Mouse (Mus musculus) bone marrow macrophage, adult 2 months (primary cell): ENCODE results near the gene Ywhag. TPM values are rescaled to one million over a fixed set of nuclear protein-coding genes. Genes with fewer than 3 reads are reported as not detected.

Source experiments
- H3K27ac ChIP-seq: 2 replicates; pipeline ENCODE4 v1.5.1; 2012; ENCODE audit warnings: low read depth, low read length; ENCODE audit not compliant: insufficient read depth
- H3K4me1 ChIP-seq: 2 replicates; pipeline ENCODE4 v1.6.1; 2012; ENCODE audit warnings: low read length; ENCODE audit not compliant: control insufficient read depth, insufficient read depth
- H3K4me3 ChIP-seq: 2 replicates; pipeline ENCODE4 v1.5.1; 2012; ENCODE audit warnings: mild to moderate bottlenecking, low read length, moderate library complexity; ENCODE audit not compliant: insufficient read depth
- CTCF ChIP-seq: IDR thresholded peaks from 2 replicates; pipeline ENCODE4 v1.5.1; 2012; ENCODE audit warnings: low read depth, mild to moderate bottlenecking, low read length, moderate library complexity
- POLR2A ChIP-seq: IDR thresholded peaks from 2 replicates; pipeline ENCODE4 v1.6.1; 2012; ENCODE audit warnings: mild to moderate bottlenecking, low read depth, low read length, borderline replicate concordance
- polyA plus RNA-seq: library from polyadenylated mRNA; stranded (reverse); fragments of >200 nt; gene quantifications from 2 replicates; pipeline ENCODE4 v1.2.4, GENCODE M21; 2012; ENCODE audit not compliant: missing spikeins, insufficient read depth, insufficient read length

Ywhag gene
- polyA plus RNA-seq, 1 experiment, result 157 TPM

DNA sequence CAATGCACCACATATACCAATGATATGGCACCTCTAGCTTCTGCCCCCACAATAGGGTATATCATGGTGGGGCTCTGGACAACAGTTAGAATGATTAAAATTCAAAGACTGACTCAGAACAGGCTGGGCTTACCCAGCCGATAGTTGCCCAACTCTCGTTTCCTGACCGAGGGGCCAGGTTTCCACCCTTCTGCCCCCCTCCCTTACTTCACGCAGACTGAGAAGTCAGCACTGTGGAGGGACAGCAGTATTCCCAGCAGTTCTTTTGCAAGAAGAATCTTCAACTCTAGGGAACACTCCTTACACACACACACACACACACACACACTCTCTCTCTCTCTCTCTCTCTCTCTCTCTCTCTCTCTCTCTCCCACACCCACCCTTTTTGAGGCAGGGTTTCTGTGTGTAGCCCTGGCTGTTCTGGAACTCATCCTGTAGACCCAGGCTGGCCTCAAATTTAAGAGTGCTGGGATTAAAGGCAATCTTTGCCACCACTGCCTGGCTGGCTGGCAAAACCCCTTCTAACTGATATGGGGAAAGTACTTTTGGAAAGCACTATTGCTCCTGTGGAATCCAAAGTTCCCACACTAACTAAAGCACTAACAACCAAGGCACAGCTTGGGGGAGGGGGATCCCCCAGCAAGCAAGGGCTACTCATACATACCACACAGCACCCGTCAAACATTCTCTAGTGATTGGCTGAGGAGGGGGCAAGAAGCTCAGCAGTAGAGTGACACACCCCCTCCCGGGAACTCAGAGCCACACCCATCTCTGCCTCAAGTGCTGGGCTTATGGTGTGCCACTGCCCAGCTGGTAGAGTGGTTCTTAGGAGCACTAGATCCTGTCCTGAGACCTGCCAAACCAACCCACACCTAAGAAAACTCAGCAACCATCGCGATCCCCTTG, 28.8 kb downstream of the Ywhag start:
- TF ChIP-seq CTCF, result no peak
- no peak for TF ChIP-seq POLR2A
- peaks cover 53% of the 10 kb centered on the region for H3K4me1 ChIP-seq
- H3K27ac ChIP-seq, result peak overlapping the region; percentile 36
- no peak overlapping the region for H3K4me3 ChIP-seq

DNA sequence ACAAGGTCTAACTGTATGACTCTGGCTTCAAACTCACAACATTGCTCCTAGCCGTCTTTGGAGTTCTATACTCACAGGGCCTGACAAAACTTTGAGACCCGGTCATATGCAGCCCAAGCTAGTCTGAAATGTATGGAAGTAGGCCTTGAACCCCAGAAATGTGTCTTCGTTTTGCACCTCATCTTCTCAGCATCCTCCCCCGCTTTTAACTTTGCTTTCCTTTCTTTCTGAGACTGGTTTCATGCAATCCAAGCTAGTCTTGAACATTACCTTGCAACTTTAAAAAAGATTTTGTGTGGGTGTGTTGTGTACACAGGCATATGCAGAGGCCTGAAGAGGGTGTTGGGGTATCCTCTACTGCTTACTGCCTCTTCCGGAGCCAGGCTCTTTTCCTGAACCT, 30.2 kb downstream of the Ywhag start:
- no peak overlapping the region for H3K27ac ChIP-seq
- H3K4me1 ChIP-seq, result peaks cover 40% of the 10 kb centered on the region
- TF ChIP-seq CTCF (no peak), POLR2A (no peak)
- no peak overlapping the region for H3K4me3 ChIP-seq

DNA sequence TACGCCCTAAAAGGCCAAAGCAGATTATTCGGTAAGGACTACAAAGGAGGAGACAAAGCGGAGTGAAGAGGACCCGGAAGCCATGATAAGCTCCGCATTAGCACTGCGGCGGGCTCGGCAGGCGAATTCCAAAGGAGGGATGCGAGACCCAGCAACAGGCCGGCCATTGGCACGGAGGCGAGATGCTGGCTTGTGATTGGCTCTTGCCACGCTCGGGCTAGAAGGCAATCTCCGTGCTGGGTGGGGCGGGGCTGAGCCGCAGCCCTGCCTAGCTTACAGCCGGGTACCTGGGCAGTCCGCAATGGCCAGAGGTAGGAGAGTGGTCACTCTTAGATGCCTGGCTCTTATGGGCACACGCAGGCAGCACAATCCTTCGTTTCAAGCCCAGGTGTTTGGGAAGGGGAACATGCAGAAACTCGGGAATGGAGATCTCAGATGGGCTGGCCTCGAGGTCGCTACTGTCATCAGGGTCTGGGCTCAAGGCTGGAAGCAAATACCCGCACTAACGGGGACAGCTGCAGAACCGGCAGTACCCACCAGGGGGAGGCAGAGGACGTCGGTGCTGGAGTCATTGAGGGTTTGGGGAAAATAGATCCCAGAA, 30.8 kb downstream of the Ywhag start:
- peaks cover 35% of the 10 kb centered on the region for H3K4me1 ChIP-seq
- H3K4me3 ChIP-seq, result no peak overlapping the region
- H3K27ac ChIP-seq, result no peak overlapping the region
- TF ChIP-seq CTCF (peak; percentile 84), POLR2A (no peak)

DNA sequence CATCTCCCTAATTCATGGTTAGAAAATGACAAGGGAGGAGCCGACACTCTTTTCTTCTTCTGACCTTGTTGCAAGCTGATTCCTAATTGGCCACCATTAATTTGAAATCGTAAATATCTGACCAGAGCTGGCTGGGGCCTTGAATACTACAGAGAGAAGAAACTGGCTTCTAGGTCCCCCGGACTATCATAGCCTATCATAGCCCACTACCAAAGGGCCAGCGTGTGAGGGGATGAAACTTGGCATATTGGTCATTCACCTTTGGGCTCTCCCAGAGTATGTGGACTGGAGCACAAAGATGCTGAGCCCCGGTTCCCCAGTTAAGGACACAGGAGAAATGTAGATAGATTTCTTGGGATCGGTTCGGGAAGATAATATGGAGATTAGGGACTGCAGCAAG, 31.4 kb downstream of the Ywhag start:
- TF ChIP-seq POLR2A, result no peak
- TF ChIP-seq CTCF, result no peak
- Histone ChIP-seq H3K27ac (no peak overlapping the region), H3K4me1 (peaks cover 30% of the 10 kb centered on the region), H3K4me3 (no peak overlapping the region)

DNA sequence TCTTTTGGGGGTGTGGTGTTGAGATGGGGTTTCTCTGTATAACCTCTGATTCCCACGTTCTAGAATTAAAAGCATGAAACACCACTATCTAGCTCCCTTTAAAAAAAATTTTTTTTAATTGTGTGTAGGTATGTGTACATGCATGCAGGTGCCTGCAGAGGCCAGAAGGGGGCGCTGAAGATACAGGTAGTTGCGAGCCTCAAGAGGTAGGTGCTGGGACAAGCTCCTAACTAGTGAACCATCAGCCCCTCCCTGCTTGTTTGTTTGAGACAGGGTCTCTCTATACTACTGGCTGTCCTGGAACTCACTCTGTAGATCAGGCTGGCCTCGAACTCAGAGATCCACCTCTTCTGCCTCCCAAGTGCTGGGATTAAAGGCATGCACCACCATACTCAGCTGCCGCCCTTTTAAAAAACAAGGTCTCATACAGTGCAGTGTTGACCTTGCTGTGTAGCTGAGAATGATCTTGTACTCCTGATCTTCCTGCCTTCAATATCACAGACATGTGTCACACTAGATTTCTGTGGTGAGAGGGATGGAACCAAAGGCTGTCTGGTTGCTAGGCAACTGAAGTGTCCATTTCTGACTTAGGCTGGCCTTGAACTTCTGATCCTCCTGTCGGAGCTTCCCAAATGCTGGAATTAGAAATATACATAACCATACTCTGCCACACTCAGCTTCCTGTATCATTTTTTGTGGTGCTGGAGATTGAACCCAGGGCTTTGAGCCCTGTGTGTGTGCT, 32.9 kb downstream of the Ywhag start:
- H3K4me3 ChIP-seq, result no peak overlapping the region
- TF ChIP-seq CTCF (peak; percentile 46; the same call in 1 of the 2 replicates), POLR2A (no peak)
- H3K27ac ChIP-seq, result no peak overlapping the region
- peaks cover 15% of the 10 kb centered on the region for H3K4me1 ChIP-seq

DNA sequence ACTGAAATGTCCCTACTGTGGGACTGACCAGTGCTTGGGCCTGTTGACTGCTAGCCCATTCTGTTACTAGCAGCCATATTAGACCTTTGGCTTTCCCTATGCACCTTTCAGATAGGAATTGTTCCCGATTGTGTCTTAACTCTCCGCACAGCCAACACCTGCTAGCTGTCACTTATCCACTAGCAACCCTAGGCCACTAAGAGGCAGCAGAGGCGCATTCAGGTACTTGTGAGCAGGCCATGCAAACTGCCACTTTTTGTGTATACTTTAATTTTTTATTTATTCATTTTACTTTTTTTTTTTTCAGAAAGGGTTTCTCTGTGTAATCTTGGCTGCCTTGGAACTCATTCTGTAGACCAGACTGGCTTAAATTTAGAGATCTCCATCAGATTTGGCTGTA, 33.7 kb downstream of the Ywhag start:
- Histone ChIP-seq H3K4me1 (peaks cover 8% of the 10 kb centered on the region), H3K4me3 (no peak overlapping the region), H3K27ac (no peak overlapping the region)
- TF ChIP-seq CTCF, result no peak
- no peak for TF ChIP-seq POLR2A

DNA sequence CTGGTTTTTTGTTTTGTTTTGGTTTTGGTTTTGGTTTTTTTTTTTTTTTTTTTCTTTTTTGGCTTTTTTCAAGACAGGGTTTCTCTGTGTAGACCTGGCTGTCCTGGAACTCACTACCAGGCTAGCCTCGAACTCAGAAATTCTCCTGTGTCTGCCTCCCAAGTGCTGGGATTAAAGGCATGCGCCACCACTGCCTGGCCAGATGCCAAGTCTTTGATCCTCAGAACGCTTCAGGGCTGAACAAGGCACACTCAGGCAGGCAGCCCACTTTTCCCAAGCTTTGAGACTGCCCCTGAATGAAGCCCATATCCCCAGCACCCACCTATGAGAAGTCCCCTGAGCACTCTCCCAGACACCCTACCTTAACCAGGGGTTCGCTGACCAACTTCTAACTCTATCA, 34.6 kb downstream of the Ywhag start:
- Histone ChIP-seq H3K4me1 (no peaks in the 10 kb centered on the region), H3K4me3 (no peak overlapping the region), H3K27ac (no peak overlapping the region)
- TF ChIP-seq CTCF, result no peak
- TF ChIP-seq POLR2A, result no peak

DNA sequence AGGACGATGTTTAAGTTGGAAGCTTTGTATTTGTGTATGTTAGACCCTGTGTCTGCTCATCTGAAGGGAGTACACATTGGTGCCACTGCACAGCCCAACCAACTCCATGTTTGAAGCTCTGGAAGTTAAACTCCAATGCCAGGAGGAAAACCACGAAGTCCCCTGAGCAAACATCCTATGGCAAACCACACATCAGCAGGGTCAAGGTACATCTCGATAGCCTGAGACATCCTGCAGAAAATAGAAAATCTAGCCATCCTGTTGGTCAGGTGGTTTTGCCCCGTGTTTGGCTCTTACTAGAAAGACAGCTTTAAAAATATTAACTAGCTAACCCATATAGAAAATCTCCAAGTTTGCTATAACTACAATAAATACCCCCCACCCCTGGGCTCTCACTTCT, 35.4 kb downstream of the Ywhag start:
- Histone ChIP-seq H3K27ac (no peak overlapping the region), H3K4me1 (no peaks in the 10 kb centered on the region), H3K4me3 (no peak overlapping the region)
- TF ChIP-seq CTCF, result no peak

DNA sequence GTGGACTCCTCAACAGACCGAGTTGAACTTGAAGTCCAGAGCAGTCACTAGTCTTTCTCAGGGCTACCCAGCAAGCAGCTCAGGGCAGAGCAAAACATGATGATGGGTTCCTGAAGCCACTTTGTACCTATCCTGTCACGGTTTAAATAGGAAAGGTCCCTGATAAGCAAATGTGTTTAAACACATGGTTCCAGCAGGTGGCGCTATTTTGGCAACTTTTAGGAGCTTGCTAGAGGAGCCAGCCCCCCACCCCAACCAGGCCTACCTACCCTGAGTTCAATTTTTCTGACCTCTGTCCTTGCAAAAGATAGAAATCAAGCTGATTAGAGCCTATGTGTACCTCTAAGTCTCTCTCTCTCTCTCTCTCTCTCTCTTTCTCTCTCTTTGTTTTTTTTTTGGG, 36.4 kb downstream of the Ywhag start:
- Histone ChIP-seq H3K4me1 (no peaks in the 10 kb centered on the region), H3K4me3 (no peak overlapping the region)
- TF ChIP-seq CTCF (peak; percentile 75), POLR2A (no peak)

DNA sequence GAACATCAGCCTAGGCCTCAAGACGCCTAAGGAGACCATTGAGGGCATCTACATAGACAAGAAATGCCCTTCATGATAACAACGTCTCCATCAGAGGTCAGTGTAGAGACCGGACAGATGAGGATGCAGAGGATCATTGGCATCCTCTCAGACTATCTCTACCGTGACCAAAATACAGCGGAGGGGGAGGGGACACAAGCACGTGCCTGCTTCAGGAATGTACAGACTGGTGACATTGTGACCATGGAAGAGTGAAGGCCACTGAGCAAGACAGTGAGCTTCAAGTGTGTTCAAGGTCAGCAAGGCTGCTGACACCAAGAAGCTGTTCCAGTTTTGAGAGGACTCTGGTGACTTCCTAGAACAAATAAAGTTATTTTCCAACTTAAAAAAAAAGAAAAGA, 39.5 kb downstream of the Ywhag start:
- Histone ChIP-seq H3K27ac (no peak overlapping the region), H3K4me3 (no peak overlapping the region), H3K4me1 (no peaks in the 10 kb centered on the region)
- TF ChIP-seq CTCF, result no peak
- no peak for TF ChIP-seq POLR2A

More for the DNA sequence above, 36.4 kb downstream of the Ywhag start:
- no peak overlapping the region for H3K27ac ChIP-seq
